In the genomic region with DNA sequence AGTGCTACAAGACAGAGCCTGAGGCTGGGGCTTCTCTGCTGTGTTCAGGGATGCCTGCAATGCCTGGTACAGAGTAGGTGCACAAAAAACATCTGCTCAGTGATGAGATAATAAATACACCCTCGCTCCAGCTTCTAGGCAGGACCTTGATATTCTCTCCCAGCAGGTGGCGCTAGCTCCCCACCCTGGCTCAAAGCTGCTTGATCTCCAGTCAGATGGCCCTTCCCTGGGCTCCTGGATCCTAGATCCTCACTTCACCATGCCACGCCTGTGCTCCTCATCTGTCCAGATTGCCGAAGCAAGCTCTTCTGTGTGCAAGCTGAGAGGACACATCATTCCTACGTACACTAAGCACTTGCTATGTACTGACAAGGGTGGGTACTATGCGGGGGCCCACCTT, we compare ENCODE assay signal across 9 mouse cellular contexts. TPM values are rescaled to one million over a fixed set of nuclear protein-coding genes. Genes with fewer than 3 reads are reported as not detected.
A peak's percentile ranks its signal among the peaks of the same experiment; 100 is the strongest.
DNase-seq lines count a peak whose midpoint lies in the region; ATAC-seq lines count a peak whose summit lies in the region.
"Had no signal": no experiment of that assay in that cellular context is flagged by ENCODE, and none has a peak within 500 bp of the region (broad histone marks: within the 10 kb centered on the region; RNA-seq: fewer than 3 reads in every experiment).

No protein-coding gene starts in this region.

- intact Hi-C loops in heart, postnatal 10 days (cut with DNase I), result loop anchor here (1.0 to 5.0 kb wide), 2 partner anchors 54 to 156 kb away; no protein-coding TSS in a partner anchor

- no peak overlapping the region for H3K9ac ChIP-seq in forebrain, embryonic 14.5 days (ENCODE audit: low read length)
- no peak overlapping the region for H3K9ac ChIP-seq in forebrain, embryonic 16.5 days (replicated peaks; ENCODE audit: low read depth, low read length)
- H3K9ac ChIP-seq: liver, embryonic 15.5 days had no signal

- no peak for ATAC-seq in forebrain, embryonic 14.5 days
- ATAC-seq in forebrain, embryonic 16.5 days, result no peak
- peak; percentile 81 for ATAC-seq in megakaryocyte progenitor cell, adult 5-6 weeks (replicated peaks; ENCODE audit: poor library complexity)

- 44% methylated on average over 6 of the region's 6 CpGs for WGBS in forebrain, embryonic 14.5 days
- 43% methylated on average over 6 of the region's 6 CpGs for WGBS in forebrain, embryonic 16.5 days

- H3K4me3 ChIP-seq in forebrain, embryonic 14.5 days (ENCODE audit: low read depth, low read length), result no peak overlapping the region
- no peak overlapping the region for H3K4me3 ChIP-seq in forebrain, embryonic 16.5 days (replicated peaks; ENCODE audit: low read length)
- H3K4me3 ChIP-seq: liver, embryonic 15.5 days had no signal

- H3K9me3 ChIP-seq in forebrain, embryonic 14.5 days (replicated peaks; ENCODE audit: control insufficient read depth, low read length), result no peaks in the 10 kb centered on the region
- no peaks in the 10 kb centered on the region for H3K9me3 ChIP-seq in forebrain, embryonic 16.5 days (ENCODE audit: control insufficient read depth, low read length)
- H3K9me3 ChIP-seq: liver, embryonic 15.5 days had no signal

- H3K4me1 ChIP-seq in forebrain, embryonic 14.5 days (ENCODE audit: control insufficient read depth, insufficient read depth, low read length), result no peaks in the 10 kb centered on the region
- H3K4me1 ChIP-seq in forebrain, embryonic 16.5 days (replicated peaks; ENCODE audit: control insufficient read depth, insufficient read depth, low read length), result no peaks in the 10 kb centered on the region
- H3K4me1 ChIP-seq: liver, embryonic 15.5 days had no signal

- H3K27me3 ChIP-seq in forebrain, embryonic 14.5 days (replicated peaks; ENCODE audit: control insufficient read depth, insufficient read depth, low read length), result no peaks in the 10 kb centered on the region
- no peaks in the 10 kb centered on the region for H3K27me3 ChIP-seq in forebrain, embryonic 16.5 days (replicated peaks; ENCODE audit: control insufficient read depth, insufficient read depth, low read length)
- H3K27me3 ChIP-seq: liver, embryonic 15.5 days had no signal

- peak; percentile 56 for DNase-seq in forebrain, embryonic 14.5 days (ENCODE audit: low spot score)
- peak; percentile 81 for DNase-seq in R1 (ENCODE audit: low read depth, low spot score)
- peak; percentile 68 to 72 for DNase-seq in cerebellum, postnatal 36 days
- peak; percentile 78 to 87 for DNase-seq in heart, postnatal 10 days
- DNase-seq in layer of hippocampus, postnatal 14 days (ENCODE audit: low spot score in 2 of 2), result peak; percentile 47 to 71
- DNase-seq in spleen, postnatal 4 days (ENCODE audit: low spot score in 2 of 2), result peak; percentile 55 to 84

- no peaks in the 10 kb centered on the region for H3K36me3 ChIP-seq in forebrain, embryonic 14.5 days (ENCODE audit: control insufficient read depth, insufficient read depth, low read length)
- no peaks in the 10 kb centered on the region for H3K36me3 ChIP-seq in forebrain, embryonic 16.5 days (ENCODE audit: control insufficient read depth, insufficient read depth)
- H3K36me3 ChIP-seq: liver, embryonic 15.5 days had no signal

- H3K27ac ChIP-seq in forebrain, embryonic 14.5 days (ENCODE audit: low read depth, low read length), result no peak overlapping the region
- H3K27ac ChIP-seq in forebrain, embryonic 16.5 days (ENCODE audit: low read length), result no peak overlapping the region
- H3K27ac ChIP-seq: liver, embryonic 15.5 days had no signal

- no peak overlapping the region for H3K4me2 ChIP-seq in forebrain, embryonic 14.5 days (ENCODE audit: low read length)
- no peak overlapping the region for H3K4me2 ChIP-seq in forebrain, embryonic 16.5 days (ENCODE audit: low read length)
- H3K4me2 ChIP-seq: liver, embryonic 15.5 days had no signal

RNA-seq across cellular contexts. Expression of gene Htra3, which starts 21.5 kb away (rescaled TPM):
- 7.8 and 10.0 TPM in 2 replicates for polyA plus RNA-seq in forebrain, embryonic 14.5 days (2014; fragmentation: Nextera tagmentation; extraction: Ambion mirVana)
- polyA plus RNA-seq in forebrain, embryonic 16.5 days (2015; fragmentation: Nextera tagmentation; extraction: Ambion mirVana), result 11.3 and 11.8 TPM in 2 replicates
- total RNA-seq in heart, postnatal 10 days (2021), result 10 to 100 TPM; 69.0 to 86.6 TPM
- total RNA-seq in layer of hippocampus, postnatal 14 days (2021), result 10 to 100 TPM; 11.5 to 12.5 TPM
- not detected in 2 replicates for total RNA-seq in megakaryocyte progenitor cell, adult 5-6 weeks (2015)
- not detected in 2 replicates for total RNA-seq in megakaryocyte progenitor cell, adult 5-6 weeks (2017)

RNA-seq across cellular contexts. Expression of gene Sh3tc1, which starts 38.7 kb away (rescaled TPM):
- 1.3 and 2.2 TPM in 2 replicates for polyA plus RNA-seq in forebrain, embryonic 14.5 days (2014; fragmentation: Nextera tagmentation; extraction: Ambion mirVana)
- 2.3 and 2.8 TPM in 2 replicates for polyA plus RNA-seq in forebrain, embryonic 16.5 days (2015; fragmentation: Nextera tagmentation; extraction: Ambion mirVana)
- total RNA-seq in heart, postnatal 10 days (2021), result 10 to 100 TPM; 14.7 to 17.4 TPM
- total RNA-seq in layer of hippocampus, postnatal 14 days (2021), result 1 to 10 TPM; 3.8 to 4.1 TPM
- total RNA-seq in megakaryocyte progenitor cell, adult 5-6 weeks (2015), result 2.7 and 4.1 TPM in 2 replicates
- total RNA-seq in megakaryocyte progenitor cell, adult 5-6 weeks (2017), result 2.9 and 5.5 TPM in 2 replicates

RNA-seq across cellular contexts. Expression of gene Ablim2, which starts 56.6 kb away (rescaled TPM):
- 4.7 and 7.4 TPM in 2 replicates for polyA plus RNA-seq in forebrain, embryonic 14.5 days (2014; fragmentation: Nextera tagmentation; extraction: Ambion mirVana)
- polyA plus RNA-seq in forebrain, embryonic 16.5 days (2015; fragmentation: Nextera tagmentation; extraction: Ambion mirVana), result 9.4 and 16.3 TPM in 2 replicates
- total RNA-seq in heart, postnatal 10 days (2021), result 10 to 100 TPM in 1 of 2 experiments, 1 to 10 TPM in 1; 9.9 to 12.6 TPM
- total RNA-seq in layer of hippocampus, postnatal 14 days (2021), result 100 to 1,000 TPM in 1 of 2 experiments, 10 to 100 TPM in 1; 94.4 to 101 TPM
- 0.59 TPM in 1 of 2 replicates, not detected in the other for total RNA-seq in megakaryocyte progenitor cell, adult 5-6 weeks (2015)
- 0.14 TPM in 1 of 2 replicates, not detected in the other for total RNA-seq in megakaryocyte progenitor cell, adult 5-6 weeks (2017)

Comparison
In these comparisons a context has a peak if more than half of its experiments do, and no peak if none do; other contexts are left out.
1. RNA of gene Htra3, which starts 21.5 kb away (total RNA-seq): 69.0 to 86.6 TPM in heart, postnatal 10 days and 11.5 to 12.5 TPM in layer of hippocampus, postnatal 14 days; not detected in megakaryocyte progenitor cell, adult 5-6 weeks; every median in the first group is over 10 times any median in the second.
2. RNA of gene Ablim2, which starts 56.6 kb away (total RNA-seq): 94.4 to 101 TPM in layer of hippocampus, postnatal 14 days and 9.9 to 12.6 TPM in heart, postnatal 10 days; 0.14 to 0.59 TPM in megakaryocyte progenitor cell, adult 5-6 weeks; every median in the first group is over 4 times any median in the second.
3. Peak in every context shown above with its lines, with median percentiles within 50 percentile points of each other: DNase-seq.